Mouse (Mus musculus) embryo, embryonic 11 days (tissue): Measurements from ENCODE around the gene Ern1.
"Not testable (repeated sequence)": the region's sequence is repeated elsewhere in the genome, so short reads cannot be mapped to it uniquely, and the experiment has no call there.

ENCODE experiments used
- DNase-seq: peaks from one replicate; pipeline ENCODE4 v3.0.0-alpha.2; 2015

The Ern1 gene

DNA sequence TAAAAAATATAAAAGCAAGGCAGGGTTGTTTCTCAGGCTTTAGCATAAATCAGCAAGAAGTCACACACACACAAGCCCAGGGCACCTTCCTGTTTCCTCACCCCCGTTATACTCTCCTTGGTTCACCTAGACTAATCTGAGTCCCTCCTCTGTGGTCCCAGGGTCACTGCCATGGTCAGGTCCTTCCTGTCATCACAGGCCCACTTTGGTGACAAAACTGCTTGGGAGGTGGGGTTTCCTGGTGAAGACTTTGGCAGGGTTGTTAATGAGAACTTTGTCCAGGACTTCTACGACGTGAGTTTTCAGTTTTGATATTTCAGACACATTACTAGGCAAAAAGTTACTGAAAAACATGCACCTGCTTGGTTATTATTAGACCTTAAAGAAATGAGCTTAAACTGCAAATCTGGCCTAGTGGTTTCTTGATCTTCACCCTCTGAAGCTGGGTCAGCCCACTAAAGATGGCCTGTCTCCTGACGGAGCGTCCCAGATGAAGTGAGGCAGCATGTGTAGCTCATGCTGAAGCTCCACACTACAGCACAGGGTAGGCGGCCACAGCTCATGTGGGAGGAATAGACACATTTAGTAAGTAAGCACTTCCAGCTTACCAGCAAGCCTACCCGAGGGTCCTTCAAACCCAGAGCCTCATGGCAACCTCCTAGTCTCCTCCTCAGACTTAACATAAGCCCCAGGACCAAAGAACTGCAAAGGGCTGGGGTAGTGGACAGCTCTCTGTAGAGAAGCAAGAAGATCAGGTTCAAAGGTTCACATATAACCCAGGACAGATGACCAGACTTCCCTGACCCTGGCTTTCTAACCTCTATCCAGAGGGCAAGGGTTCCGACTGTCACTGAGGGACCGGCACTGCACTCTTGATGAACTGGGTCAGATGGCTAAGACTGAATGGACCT is 7.8 kb downstream of the Ern1 start:
- no peak for DNase-seq

DNA sequence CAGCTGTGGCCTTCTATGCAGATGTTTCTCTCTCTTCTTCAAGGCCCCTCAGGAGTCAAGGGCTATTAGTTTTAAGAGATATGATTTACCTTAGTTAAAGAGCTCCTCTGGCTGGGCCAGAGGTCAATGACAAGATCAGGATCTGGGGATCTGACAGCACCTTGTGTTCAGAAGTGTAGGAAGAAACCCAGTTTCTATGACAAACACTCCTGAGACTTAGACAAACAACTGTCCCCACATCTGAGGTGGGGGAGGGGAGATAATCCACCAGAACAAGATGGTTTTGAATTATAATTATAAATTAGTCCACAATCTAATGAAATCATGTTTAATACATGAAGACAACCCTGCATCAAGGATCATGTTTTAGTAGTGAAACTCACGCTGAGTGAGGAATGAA is 8.9 kb downstream of the Ern1 start:
- no peak for DNase-seq

DNA sequence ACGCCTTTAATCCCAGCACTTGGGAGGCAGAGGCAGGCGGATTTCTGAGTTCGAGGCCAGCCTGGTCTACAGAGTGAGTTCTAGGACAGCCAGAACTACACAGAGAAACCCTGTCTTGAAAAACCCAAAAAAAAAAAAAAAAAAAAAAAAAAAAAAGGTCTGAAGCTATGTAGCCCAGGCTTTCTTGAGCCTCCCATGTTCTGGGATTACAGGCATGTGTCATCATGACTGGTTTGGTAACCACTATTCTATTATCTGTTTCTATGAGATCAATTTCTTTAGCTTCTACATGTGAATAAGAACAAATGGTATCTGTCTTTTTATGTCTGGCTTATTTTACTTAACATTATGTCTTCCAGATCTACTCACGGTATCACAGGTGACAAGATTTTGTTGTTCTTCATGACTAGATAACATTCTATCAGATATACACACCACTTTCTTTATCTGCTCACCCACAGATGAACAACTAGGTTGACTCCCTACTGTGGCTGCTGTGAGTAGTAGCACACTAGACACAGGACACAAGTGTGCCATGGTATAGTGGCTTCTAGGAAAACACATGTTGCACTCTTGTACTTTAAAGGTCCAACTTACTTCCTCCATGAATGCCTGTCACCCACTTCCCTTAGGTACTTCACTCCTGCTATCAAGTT is 10.0 kb downstream of the Ern1 start:
- no peak for DNase-seq

DNA sequence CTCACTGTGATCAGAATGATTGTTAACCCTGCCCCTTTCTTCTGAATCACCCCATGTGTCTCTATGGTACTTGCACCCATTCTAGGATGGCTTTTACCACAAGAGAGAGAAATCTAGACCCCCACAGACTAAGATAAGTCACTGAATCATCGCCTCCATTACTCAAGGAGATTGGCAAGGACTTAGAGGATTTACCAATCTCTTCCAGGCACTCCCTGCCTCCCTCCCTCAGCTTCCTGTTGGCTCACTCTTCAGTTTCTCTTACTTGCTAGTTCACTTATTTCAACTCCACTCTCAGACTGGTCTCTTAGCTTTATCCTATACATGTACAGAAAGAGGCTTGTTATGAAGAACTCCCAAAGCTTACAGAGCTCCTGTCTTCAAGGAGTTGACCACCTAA is 12.3 kb downstream of the Ern1 start:
- DNase-seq = no peak

DNA sequence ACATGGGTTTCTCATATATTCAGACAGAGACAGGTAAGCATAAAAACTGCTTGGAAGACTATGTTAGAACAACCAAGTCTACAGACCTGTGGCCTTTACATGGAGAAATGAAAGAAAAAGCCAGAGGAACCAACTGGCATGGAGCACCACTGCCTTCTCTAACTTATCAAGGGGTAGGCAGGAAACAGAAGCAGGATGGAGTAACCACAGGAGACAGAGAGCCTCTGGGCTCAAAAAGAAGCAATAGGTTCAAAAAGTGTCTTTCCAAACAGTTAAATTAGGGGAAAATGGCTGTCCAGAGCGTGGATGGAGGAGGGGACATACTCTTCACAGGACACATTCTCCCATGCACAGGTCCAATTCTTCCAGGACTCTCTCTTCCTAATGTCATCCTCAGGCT is 16.0 kb downstream of the Ern1 start:
- no peak for DNase-seq

DNA sequence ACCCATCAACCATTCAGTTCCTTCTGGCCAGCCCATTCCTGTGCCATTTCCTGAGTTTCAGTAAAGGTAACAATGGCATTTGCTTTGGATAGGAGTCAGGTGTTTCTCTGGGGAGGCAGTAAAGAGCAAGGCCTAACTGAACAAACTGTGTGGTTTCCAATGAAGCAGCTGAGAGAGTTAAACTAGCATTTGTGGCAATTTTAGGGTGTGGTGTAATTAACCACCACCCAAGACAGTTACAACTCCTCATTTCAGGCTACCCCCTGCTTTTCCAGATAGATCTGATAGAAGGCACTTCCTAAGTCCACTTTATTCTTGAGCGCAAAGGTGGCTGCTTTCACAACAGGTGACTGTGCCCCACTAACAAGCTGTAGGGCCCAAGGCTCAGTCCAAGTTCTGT is 19.1 kb downstream of the Ern1 start:
- no peak for DNase-seq

DNA sequence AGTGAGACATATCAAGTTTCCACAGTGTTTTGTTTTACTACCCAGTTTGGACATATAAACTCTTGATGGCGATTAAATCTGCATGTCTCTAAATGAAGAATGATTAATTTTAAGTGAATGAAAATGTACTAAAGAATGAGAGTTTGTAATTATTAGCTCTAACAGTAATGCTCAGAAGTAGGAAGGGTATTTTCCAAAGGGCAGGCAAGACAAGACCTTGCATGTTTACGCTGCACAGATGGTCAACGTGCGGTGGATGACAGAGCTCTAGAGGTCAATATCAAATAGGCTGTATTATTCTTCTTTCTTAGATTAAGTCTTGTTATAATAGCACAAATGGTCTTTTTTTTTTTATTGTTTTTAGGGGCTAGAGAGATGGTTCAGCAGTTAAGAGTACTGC is 21.7 kb downstream of the Ern1 start:
- no peak for DNase-seq

DNA sequence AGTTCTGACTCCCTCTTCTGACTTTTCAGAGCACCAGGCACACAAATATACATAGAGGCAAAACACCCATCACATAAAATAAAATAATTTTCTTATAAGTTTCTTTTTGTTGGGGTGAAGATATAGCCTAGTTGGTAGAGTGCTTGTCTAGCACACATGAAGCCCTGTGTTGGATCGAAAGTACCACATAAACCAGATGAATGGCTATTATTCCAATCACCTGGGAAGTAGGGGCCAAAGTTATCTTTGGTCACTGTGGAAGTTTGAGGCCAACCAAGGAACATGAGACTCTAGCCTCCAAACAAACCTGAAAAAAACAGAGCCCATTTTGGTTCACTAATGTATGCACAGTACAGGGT is 22.1 kb downstream of the Ern1 start:
- no peak for DNase-seq

DNA sequence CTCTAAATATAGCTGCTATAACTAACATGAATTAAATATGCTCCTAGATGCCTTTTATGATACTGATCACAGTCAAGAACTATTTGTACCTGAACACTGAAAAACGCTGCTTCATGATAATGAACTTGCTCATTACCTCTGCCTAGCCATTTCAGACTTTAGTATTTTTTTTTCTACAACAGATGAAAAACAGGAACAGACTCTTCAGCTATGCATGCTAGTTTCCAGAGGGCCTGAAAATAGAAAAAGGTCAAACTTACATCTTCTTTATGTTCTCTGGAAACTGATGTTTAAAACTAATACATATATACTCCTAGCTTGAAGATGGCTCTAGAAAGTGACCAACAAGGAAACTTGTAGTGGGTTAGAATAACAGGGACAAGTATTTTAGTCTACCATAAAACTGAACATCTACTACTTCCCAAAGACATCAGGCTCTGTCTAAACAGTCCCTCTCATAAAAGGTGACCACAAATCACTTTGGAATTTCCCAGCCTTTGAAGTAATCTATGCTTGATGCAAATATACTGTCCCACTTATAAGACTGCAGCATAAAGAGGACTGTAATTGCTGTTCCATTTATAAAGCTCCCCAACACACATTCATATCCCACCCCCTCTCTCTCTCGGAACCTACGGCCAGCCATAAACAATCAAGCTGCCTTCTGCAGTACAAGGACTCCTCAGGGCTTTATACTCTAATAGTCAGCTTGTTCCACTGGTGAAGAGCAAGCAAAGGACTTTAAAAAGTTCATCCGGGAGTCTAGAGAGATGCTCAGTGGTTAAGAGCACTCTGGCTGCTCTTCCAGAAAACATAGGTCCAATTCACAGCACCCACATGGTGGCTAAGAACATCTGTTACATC is 22.7 kb downstream of the Ern1 start:
- DNase-seq = no peak

DNA sequence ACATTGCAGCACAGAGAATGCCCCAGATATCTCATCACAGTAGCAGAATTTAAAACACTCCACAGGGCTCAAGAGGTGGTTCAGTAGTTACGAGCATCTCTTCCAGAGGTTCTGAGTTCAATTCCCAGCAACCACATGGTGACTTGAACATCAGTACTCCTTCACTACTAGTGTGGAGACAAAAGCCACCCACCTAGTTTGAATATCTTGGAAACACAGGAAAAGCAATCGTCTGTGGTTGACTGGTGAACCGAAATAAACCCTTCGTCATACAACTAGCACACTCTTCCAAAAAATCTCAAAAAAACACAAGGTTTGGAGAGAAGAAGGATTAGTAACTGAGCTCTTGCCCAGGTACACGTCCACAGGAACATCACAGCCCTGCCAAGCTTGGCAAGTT is 23.8 kb downstream of the Ern1 start:
- DNase-seq = no peak

DNA sequence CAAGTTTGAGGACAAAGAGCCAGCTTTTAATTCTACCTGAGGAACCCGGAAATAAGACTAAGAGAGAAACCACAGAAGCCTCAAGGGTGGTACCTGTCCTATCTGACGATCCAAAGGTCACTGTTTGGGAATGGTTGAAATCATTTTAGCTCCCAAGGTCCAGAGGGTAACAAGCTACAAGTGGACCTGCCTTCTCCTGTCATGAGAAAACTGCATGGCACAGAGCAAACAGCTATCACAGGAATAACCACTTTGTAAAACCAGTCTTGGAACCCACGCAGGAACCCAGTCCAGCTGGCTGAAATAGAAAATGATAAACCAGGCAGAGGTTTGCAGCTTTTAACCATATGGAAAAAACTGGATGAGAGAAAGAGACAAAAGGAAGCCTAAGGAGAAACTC is 25.3 kb downstream of the Ern1 start:
- no peak for DNase-seq

DNA sequence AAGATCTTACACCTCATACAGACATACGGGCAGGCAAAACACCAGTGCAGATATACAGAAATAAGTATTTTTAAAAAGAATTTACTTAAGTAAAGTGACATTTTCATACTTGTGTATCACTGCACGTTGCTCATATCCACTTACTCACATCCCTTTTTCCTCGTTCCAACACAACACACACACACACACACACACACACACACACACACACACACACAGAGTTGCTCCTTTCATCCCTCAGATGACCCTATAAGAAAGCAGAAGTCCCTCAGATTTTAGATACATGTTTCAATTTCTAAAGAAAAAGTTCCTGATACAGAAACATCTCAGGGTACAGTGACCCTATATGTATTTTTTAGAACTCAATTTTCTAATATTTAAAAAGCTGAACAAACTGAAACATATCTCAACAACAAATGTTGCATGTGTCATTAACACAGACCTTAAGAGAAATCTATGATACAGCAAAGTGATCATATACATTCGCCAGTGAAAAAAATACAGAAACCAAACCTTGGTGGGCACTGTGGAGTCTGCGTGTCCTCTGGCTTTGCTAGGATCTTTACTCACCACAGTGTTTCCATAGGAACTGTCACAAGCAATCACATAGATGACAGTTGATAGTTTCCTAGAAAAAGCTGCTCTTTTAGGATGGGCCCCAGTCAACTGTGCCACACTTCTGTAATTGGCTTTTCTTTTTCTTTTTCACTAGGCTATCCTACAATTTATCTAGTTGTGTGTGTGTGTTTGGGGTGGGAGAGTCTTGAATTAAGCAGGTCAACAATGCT is 26.3 kb downstream of the Ern1 start:
- DNase-seq = no peak

DNA sequence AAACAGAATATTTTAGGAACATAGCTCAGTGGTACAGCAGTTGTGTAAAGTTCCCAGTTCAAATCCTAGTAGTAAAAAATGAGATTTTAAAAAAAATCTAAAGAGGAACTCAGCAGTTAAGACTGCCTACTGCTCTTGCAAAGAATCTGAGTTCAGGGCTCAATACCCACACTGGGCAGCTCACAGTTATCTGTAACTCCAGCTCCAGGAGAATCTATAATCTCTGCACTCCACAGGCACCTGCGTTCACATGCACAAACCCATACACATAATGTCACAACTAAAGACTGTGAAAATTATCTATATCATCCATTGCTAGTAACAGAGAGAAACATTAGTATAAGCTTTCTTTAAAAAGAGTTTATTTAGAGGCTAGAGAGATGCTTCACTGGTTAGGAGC is 27.0 kb downstream of the Ern1 start:
- no peak for DNase-seq

DNA sequence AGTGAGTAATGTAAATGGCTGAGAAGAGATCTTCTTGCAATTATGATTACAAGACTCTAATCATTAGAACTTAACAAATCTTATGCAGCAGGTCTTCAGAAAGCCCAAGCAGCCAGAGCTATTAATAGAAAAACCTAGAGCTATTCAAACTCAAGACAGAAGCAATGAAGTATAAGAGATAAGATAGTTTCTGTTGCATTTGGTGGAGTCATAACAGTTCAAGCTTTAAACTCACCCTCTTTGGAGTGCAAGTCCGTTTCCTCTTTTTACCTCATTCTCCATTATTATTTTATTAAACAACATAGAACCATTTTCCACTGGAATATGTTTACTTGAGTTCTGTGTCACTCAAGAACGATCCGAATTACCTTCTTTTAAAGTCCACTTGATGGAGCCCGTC is 29.1 kb downstream of the Ern1 start:
- DNase-seq = no peak

DNA sequence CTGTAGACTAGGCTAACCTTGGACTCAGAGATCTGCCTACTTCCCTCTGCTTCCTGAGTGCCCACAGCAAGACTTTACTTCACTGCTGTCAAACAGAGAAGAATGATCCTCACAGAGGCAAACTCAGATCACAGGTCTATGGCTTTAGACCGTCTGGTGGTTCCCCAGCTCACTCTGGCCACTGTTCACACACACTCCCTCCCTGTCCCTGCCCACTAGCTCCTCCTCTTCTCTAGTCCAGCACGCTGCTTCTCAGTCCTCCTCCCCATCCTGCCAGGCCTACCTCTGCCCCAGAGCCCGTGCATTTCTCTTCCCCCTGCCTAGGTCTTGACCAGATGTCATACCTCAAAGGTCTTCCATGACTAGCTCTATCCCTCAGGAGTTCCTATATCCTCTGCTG is 44.0 kb downstream of the Ern1 start:
- DNase-seq = no peak

DNA sequence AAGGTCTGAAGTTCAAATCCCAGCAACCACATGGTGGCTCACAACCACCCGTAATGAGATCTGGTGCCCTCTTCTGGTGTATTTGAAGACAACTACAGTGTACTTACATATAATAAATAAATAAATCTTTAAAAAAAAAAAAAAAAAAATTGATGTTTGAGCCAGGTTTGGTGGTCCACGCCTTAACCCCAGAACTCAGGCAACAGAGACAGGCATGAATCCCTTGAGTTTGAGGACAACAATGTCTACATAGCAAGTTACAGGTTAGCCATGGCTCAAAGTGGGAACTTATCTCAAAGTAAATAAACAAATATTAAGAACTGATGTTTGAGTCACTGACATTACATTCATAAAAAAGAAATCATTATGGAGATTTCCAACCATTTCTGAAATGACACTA is 45.1 kb downstream of the Ern1 start:
- DNase-seq = not testable (repeated sequence)

DNA sequence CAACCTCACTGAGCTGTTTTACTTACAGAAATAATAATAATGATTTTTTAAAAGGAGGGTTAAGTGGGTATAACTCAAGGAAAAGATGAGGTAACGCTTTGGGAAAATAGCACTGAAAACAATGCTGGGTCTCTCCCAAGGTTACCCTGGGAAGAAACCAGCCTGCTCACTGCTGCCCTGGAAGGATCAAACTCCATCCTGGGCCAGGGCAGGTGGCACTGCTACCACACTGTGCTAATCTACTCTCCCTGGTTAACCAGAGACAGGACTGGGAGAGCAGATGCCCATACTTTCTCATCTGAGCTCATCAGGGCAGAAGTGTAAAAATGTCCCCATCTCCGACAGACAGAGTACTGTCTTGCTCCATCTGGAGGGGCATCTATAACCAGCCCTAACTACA is 47.3 kb downstream of the Ern1 start:
- no peak for DNase-seq

DNA sequence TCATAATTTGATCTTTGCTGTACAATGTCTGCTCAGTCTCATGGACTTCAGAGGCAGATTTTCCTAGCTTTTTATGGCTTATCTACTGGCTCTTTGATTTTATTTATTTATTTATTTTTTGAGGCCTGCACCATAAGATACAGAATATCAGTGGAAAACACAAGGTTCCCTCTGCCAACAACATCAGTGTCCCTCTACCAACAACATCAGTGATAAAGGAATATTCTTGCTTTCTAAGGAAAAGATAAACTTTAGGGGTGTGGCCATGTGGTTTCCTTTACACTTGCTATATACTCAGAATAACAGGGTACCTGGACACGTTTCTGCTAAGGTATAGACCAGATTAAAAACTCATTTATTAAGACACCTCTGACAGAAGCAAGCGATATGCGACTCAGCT is 48.3 kb downstream of the Ern1 start:
- DNase-seq = no peak

DNA sequence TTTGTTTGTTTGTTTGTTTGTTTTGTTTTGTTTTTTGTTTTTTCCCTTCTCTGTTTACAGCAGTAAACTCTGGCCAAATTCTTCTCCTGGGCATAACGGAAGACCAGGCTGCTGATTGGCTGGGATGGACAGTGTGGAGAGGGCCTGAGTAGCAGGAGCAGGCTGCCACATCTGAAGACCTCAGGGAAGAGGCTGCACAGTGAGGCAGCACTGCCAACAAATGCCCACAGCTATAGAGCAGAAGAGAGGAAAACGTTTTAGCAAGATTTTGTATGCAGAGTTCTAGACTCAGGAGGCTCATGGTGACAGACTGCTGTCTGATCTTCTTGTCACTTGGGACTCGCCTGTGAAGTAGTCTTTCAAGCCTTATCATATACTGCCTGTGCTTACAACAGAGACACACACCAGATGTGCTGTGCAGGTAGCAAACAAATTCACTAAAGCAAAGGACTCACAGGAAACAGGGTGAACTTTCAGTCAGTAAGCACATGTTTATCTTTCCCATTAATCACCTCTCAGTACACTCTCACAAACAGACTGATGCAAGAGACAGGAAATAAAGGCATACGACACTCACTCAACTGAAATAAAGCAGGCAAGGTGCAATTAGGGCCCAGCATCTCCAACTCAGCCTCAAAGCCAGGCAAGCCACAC is 49.0 kb downstream of the Ern1 start:
- DNase-seq = no peak

DNA sequence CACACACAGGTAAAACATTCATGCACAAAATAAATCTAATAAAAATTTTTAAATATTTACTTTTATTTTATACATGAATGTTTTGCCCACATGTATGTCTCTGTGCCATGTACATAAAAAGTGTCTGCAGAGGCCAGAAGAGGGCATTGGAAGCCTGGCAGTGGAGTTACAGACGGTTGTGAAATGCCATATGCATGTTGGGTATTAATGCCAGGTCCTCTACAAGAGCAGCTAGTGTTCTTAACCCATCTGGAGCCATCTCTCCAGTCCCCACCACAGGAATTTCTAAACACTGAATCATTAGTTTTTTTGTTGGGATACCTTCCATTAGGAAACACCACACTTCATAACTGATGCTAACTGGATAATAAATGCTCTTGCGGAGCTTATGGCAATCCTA is 50.1 kb downstream of the Ern1 start:
- DNase-seq = no peak

DNA sequence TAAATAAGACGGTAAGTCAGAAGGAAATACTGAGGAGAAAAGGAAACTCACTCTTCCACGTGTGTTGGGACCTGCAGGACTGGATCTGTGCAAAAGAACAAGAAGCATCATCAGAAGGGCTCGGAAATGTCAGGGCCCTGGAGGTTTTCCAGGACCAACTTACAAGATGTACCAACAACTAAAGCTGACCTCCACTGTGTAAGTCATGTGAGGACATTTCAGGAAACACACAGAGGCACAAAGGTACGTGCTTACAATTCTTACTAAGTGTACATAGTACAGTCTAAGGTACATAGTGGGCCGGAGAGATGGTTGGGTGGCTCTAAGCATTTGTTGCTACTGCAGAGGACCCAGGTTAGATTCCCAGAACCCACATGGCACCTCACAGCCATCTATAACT is 50.6 kb downstream of the Ern1 start:
- no peak for DNase-seq

DNA sequence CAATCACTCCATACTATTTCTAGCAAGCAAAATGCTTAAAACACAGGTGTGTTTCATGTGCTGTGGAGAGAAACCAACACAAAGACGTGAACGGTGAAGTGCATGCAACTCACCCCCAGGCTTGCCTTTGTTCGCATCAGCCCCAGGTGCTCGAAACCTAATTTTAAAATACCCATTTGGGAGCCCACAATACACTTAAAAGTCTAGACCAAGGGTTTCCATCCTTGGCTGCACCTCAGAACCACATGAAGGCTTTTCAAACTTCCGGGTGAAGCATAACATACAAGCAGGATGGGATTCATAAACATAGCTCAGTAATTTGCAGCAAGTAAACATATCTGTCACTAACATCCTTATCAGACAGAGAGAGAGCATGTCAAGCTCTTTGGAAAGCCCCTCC is 57.3 kb downstream of the Ern1 start:
- no peak for DNase-seq
